Mouse (Mus musculus) skeletal muscle tissue, adult 2 months (tissue): ENCODE measurements around the gene Ear14.
"Not testable (repeated sequence)": the region's sequence is repeated elsewhere in the genome, so short reads cannot be mapped to it uniquely, and the experiment has no call there.

Experiments
- DNase-seq: peaks from one replicate; pipeline ENCODE4 v3.0.0-alpha.2; 2012; ENCODE audit warnings: low read depth, low spot score

Ear14 gene

DNA sequence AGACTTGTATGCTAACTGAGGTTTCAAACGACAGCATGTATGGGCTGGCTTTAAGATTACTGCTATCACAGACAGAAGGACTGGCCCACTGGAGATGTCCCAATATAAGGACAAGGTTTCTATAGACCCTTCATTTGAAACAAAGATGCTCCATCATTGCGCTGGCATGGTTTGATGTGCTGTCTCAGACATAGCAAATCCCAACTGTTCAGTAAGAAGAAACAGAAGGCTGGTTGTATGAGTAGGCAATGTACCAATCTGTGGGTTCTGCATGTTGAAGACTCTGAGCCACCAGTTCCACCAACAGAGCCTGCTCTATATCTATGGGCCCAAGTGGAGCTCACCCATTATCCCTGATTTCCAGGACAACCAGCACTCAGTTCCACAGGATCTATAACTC lies at the start of gene Ear14:
Ear14 (plus strand) TSS at position 277 of the 400 bp plus-strand sequence.
- no peak for DNase-seq

- no peak for DNase-seq
These were observed 47.0 kb upstream of the Ear14 start for GRCm38 (mm10) chr14:51156056-51156735.

- DNase-seq, result no peak
These were observed 46.5 kb upstream of the Ear14 start for GRCm38 (mm10) chr14:51156736-51157068.

GRCm38 (mm10) chr14:51157072-51157471 lies 46.1 kb upstream of the Ear14 start:
- no peak for DNase-seq

- not testable (repeated sequence) for DNase-seq
These were observed 41.2 kb upstream of the Ear14 start, which contains the start of gene Rnase2b for GRCm38 (mm10) chr14:51161976-51162375. Gene Rnase2b (plus strand): TSS chr14:51162260.

DNA sequence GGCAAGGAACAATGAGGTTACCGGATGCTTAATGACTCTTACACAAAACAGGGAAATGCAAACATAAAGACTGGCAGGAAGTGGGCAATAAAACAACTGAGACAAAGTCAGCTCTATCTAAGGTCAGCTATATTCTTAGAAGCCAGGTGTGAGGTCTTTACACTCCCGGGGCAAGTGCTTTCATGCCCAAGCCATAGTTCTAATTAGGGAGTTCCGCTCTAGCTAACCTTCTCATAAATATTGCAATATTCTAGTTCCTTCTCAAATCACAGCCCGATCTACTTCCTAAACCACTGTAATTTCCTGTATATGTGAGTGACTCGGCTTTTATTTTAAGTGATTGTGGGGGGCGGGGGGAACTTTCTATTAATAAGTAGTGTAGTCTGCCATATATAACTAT lies 39.9 kb upstream of the Ear14 start:
- not testable (repeated sequence) for DNase-seq

DNA sequence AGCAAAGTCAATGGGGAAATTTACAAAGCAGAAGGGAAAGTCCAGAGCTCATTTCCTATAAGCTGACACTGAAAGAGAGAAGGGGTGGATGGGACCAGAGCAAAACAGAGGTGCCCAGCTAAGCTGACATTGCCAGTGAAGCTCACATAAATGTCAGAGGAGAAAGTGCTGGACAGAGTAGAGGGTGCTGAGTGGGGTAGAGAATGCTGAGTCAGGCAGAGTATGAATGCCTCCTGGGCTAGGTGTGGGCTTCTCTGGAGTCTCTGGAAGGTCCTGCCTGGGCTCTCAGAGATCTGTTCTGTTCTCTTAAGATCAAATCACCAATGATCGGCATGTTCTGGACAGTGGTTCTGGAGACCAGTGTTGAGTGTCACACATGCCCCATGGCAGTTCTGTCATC lies 37.8 kb upstream of the Ear14 start:
- DNase-seq, result no peak

- DNase-seq, result no peak
These were observed 37.1 kb upstream of the Ear14 start for GRCm38 (mm10) chr14:51166068-51166467.

DNA sequence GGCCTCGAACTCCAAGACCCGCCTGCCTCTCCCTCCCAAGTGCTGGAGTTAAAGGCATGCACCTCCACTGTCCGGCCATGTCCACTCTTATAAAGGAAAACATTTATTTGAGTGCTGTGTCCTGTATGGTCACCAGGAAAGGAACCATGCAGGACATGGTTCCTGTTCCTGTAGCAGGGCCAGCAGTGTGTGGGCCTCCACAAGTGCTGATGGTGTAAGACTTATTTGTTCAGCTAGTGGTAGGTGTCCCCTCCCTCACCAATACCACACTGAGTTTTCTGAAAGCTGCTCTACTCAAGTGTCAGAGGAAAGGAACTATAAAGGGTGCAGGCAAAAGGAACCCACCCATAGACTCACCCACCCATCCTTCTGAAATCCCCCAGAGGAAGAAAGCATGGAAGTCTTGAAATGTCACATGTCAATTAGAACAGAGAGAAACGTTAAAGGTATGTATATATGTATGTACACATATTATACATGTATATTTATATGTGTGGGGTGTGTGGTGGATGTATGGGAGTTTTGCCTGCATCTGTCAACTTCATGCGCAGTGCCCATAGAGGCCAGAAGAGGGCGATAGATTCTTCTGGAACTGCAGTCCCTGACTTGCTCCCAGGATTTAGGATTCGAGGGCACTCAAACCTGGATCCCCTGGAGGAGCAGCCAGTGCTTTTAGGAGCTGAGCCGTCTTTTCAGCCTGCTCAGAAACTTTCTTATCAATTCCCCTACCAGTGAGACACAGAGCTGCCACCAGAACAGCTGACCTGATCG lies 30.9 kb upstream of the Ear14 start:
- not testable (repeated sequence) for DNase-seq

DNA sequence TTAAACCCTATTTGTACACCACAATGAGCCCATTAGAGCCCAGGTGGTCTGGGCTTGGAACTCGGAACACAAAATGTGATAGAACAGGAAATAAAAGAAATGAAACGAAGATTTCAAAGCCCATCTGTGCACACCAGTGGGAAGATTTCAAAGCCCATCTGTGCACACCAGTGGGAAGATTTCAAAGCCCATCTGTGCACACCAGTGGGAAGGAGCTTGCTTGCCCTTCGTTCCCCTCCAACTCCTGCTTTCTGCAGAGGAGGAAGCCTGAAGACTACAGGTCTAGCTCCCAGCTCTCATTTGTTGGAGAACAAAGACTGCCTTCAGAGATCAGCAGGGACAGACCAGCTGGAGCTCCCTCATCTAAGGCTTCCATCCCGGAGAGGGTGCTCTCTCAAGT lies 30.2 kb upstream of the Ear14 start:
- DNase-seq, result not testable (repeated sequence)

DNA sequence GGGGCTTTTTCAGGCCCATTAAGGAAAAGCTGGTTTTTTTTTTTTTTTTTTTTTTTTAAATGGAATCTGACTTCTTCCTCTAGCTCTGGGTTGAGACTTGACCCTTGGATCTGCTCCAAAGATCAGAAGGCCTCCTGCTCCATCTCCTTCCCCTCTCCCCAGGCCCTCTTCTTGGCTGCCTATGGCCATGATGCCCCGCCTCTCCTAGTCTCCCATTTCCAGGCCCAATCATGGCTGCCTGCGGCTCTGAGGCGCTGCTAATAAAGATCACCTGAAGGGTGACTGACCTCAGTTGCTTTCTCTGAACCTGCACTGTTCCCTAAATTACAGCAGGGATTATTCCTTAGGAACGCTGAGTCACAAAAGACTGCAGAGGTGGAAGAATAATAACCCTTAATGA lies 29.3 kb upstream of the Ear14 start:
- DNase-seq, result no peak

GRCm38 (mm10) chr14:51181051-51181450 lies 22.1 kb upstream of the Ear14 start:
- not testable (repeated sequence) for DNase-seq

GRCm38 (mm10) chr14:51195681-51196080 lies 7.5 kb upstream of the Ear14 start:
- no peak for DNase-seq

DNA sequence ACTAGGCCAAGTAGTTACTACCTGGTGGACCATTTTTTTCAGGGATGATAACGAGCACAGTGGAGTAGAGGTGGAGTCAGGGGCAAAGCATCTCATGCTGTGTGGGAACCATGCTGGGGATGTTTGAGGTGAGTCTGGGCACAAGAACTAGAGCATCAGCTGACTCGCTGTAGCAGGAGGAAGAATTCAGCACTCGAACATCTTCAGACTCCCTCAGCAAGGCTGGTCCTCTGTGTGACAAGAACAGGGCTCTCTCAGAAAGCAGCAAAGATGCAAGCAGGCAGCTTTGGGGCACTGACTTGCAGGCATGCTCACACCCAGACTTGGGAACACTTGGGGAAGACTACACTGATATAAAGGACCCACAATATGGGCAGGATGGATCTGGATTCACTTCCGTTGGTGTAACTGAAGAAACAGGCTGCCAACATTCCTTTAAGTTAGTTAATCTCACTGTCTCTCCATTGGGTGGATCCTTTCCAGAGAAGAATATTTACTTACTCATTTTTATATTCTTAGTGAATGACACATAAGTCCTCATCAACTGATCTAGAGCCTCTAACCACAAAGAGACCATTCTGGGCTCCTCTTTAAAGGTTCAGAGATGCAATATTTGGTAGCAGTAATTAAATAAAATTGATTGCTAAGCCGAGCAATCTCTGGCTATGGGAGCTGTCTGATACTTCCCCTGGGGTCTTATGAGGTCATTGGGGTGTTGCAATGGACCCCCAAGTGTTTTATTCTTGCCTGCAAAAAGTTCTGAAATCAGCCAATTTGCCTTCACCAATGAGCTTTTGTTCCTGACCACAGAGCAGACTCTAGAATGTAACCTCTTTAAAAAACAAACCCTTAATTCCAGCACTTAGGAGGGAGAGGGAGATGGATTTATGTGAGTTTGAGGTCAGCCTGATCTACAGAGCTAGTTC lies 3.8 kb upstream of the Ear14 start, which contains the start of gene Ang2:
Ang2 (minus strand) TSS at position 51 of the 926 bp plus-strand sequence.
- DNase-seq, result no peak

- no peak for DNase-seq
These were observed 3.1 kb upstream of the Ear14 start for GRCm38 (mm10) chr14:51200054-51200453.

- no peak for DNase-seq
These were observed 2.7 kb upstream of the Ear14 start for GRCm38 (mm10) chr14:51200466-51200865.

DNA sequence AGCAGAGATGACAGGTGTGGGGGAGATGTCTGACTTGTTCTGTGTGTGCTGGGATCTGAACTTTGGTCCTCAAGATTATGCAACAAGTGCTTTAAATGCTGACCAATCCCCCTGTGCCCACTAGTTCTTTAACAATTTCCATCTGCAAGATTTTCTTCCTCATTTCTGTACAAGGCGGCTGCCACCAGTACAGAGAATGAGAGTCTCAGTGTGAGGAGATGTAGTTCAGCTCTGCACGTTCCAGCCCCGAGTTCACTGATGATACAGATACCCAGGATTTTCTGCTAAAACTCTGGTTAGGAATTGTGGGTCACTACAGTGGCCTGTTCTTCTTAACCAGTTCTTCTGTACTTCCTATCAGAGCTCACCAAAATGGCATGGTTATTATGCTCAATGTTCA lies 16.9 kb downstream of the Ear14 start:
- not testable (repeated sequence) for DNase-seq

DNA sequence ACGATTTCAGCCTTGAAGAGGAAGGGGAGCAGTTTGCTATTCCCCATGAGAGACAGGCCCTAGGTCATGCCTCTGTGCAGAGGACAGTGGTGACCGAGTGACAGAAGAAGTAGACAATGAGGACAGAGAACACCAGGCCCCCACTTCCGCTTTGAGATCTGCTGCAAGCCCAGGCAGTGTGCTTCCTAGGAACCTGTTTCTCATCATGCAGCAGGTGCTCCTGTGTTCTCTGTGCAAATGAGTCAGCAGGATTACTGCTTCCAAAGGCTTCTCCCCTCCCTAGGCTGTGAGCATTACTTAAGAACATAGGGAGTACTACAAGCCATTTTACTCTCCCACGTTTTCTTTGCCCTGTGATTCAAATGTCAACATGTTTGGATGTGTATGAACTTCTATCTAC lies 26.5 kb downstream of the Ear14 start:
- not testable (repeated sequence) for DNase-seq

DNA sequence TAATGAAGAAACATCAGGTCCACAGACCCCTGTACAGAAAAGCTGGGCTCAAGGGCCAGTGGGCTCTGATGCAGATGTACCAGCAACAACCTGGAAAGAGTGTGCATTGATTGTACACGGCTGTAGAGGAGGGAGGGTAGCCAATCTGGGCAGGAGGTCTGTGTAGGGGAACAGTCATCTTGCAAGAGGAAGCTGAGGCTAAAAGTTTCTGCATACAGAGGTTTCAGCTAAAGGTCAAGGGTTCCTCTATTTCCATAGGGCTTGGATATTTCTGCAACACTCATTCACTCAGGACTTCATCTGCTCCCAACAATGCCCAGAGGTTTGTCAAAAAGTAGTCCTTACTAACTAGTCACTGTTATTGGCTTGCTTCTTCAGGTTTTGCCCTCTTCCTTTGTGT lies 34.3 kb downstream of the Ear14 start:
- peak; percentile 2 for DNase-seq

- DNase-seq, result peak; percentile 37
These were observed 37.7 kb downstream of the Ear14 start for GRCm38 (mm10) chr14:51240899-51241298.

DNA sequence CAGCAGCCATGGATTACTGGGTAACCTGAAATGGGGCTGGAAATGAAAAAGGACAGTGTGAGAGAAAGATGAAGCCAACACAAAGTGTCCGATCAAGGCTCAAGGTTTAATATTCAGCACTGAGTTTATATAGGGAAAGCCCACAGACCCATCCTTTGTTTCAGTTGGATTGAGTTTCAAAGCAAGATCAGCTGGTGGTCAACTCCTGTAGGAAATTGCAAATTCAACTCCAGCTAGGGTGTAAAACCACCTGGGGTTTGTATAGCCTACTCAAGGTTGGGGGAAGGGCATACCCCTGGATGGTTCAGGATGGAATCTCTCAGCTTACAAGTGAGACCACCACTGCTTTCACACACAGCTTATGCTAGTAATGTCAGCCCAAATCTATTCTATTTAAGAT lies 44.5 kb downstream of the Ear14 start:
- DNase-seq, result no peak

DNA sequence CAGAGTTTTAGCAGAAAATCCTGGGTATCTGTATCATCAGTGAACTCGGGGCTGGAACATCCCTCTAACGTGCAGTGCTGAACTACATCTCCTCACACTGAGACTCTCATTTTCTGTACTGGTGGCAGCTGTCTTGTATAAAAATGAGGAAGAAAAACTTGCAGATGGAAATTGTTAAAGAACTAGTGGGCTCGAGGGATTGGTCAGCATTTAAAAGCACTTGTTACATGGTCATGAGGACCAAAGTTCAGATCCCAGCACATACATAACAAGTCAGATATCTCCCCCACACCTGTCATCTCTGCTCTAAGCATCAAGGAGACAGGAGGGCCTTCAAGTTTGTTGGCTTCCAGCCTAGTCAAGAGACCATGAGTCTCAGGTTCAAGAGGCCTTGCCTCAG lies 47.2 kb downstream of the Ear14 start:
- DNase-seq, result no peak
